Comparison of ENCODE assay signal across 14 mouse cellular contexts in the genomic region with DNA sequence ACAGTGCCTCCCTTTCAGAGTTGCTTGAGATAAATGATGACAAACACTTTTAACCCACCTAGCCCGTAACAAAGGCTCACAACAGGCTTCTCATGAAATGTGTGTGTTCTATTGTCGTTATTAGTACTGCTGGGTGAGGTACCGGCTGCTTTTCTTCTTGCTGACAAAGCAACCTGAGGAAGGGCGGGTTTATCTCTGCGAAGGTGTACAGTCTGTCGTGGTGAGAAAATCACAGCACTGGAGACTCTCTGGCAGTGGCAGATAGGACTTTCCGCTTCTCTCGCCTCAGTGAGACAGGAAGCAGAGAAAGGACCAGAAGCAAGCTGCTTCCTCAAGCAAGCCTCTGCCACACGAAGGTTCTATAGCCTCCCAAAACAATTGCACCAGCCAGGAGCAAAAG.
DNase-seq lines count a peak whose midpoint lies in the region; ATAC-seq and TF ChIP-seq lines count a peak whose summit lies in the region.
"Had no signal": no experiment of that assay in that cellular context is flagged by ENCODE, and none has a peak within 500 bp of the region (broad histone marks: within the 10 kb centered on the region; RNA-seq: fewer than 3 reads in every experiment).

No protein-coding gene starts in this region.

- intact Hi-C loops in heart, postnatal 10 days (cut with DNase I) = no loop called here

- H3K9me3 ChIP-seq in heart, embryonic 11.5 days (replicated peaks; ENCODE audit: control insufficient read depth, low read length) = no peaks in the 10 kb centered on the region; the same call in 1 of the 2 replicates
- no peaks in the 10 kb centered on the region for H3K9me3 ChIP-seq in kidney, embryonic 16.5 days (ENCODE audit: low read length)
- H3K9me3 ChIP-seq in hindbrain, embryonic 16.5 days (ENCODE audit: control insufficient read depth, low read length) = 0 out of 2 replicates have a peak, but pooled peaks cover 4% of the 10 kb centered on the region

- no peaks in the 10 kb centered on the region for H3K27me3 ChIP-seq in heart, embryonic 11.5 days (ENCODE audit: control insufficient read depth, insufficient read depth, low read length)
- H3K27me3 ChIP-seq in kidney, embryonic 16.5 days (ENCODE audit: insufficient read depth, low read length) = 0 out of 2 replicates have a peak, but pooled peaks cover 3% of the 10 kb centered on the region
- no peaks in the 10 kb centered on the region for H3K27me3 ChIP-seq in hindbrain, embryonic 16.5 days (replicated peaks; ENCODE audit: control insufficient read depth, insufficient read depth, low read length)
- H3K27me3 ChIP-seq: embryonic facial prominence, embryonic 12.5 days; neural tube, embryonic 12.5 days had no signal

- 62% methylated on average over 9 of the region's 9 CpGs for WGBS in heart, embryonic 11.5 days (ENCODE audit: insufficient replicate concordance)
- 35% methylated on average over 9 of the region's 9 CpGs for WGBS in kidney, embryonic 16.5 days
- WGBS in hindbrain, embryonic 16.5 days = 61% methylated on average over 9 of the region's 9 CpGs

- DNase-seq in heart, postnatal 10 days = no peak
- DNase-seq in kidney, adult 11 months = no peak
- peak; percentile 56 for DNase-seq in brain, embryonic 14.5 days (ENCODE audit: low read depth)
- no peak for DNase-seq in adrenal gland, adult 2 months
- DNase-seq: adrenal gland, adult 8-10 months; gastrocnemius, postnatal 14 days; kidney, postnatal 14 days; lung, postnatal 14 days had no signal

- no peak for TF ChIP-seq CTCF in brain, embryonic 14.5 days (IDR thresholded peaks at IDR 0.05; ENCODE audit: borderline replicate concordance, extremely low read depth, insufficient read depth, insufficient read length)

- H3K4me2 ChIP-seq in heart, embryonic 11.5 days = no peak overlapping the region
- H3K4me2 ChIP-seq in kidney, embryonic 16.5 days (replicated peaks; ENCODE audit: low read depth, low read length) = no peak overlapping the region
- no peak overlapping the region for H3K4me2 ChIP-seq in hindbrain, embryonic 16.5 days (ENCODE audit: low read length)
- H3K4me2 ChIP-seq: embryonic facial prominence, embryonic 12.5 days; neural tube, embryonic 12.5 days had no signal

- no peak overlapping the region for H3K9ac ChIP-seq in heart, embryonic 11.5 days (ENCODE audit: low read depth, low read length)
- no peak overlapping the region; the same call in 1 of the 2 replicates for H3K9ac ChIP-seq in kidney, embryonic 16.5 days (replicated peaks; ENCODE audit: low read length)
- H3K9ac ChIP-seq in hindbrain, embryonic 16.5 days (ENCODE audit: low read depth, low read length) = no peak overlapping the region
- H3K9ac ChIP-seq: embryonic facial prominence, embryonic 12.5 days; liver, embryonic 14.5 days; neural tube, embryonic 12.5 days had no signal

- H3K4me3 ChIP-seq in heart, embryonic 11.5 days (ENCODE audit: low read depth, low read length) = no peak overlapping the region
- no peak overlapping the region for H3K4me3 ChIP-seq in kidney, embryonic 16.5 days (ENCODE audit: low read length)
- no peak overlapping the region for H3K4me3 ChIP-seq in hindbrain, embryonic 16.5 days (ENCODE audit: low read length)
- H3K4me3 ChIP-seq: embryonic facial prominence, embryonic 12.5 days; neural tube, embryonic 12.5 days had no signal

- no peak for ATAC-seq in heart, embryonic 11.5 days (replicated peaks; ENCODE audit: insufficient number of reproducible peaks, low FRiP score, low TSS enrichment)
- no peak; the same call in none of the 2 replicates for ATAC-seq in kidney, embryonic 16.5 days (ENCODE audit: low FRiP score, low TSS enrichment)
- peak; percentile 35 for ATAC-seq in hindbrain, embryonic 16.5 days

- peak overlapping the region; percentile 31; the same call in 1 of the 2 replicates for H3K27ac ChIP-seq in heart, embryonic 11.5 days (ENCODE audit: low read depth, low read length)
- H3K27ac ChIP-seq in kidney, embryonic 16.5 days (ENCODE audit: low read length) = peak overlapping the region; percentile 16; the same call in 1 of the 2 replicates
- H3K27ac ChIP-seq in hindbrain, embryonic 16.5 days (ENCODE audit: low read depth, low read length) = no peak overlapping the region; the same call in 1 of the 2 replicates
- H3K27ac ChIP-seq: embryonic facial prominence, embryonic 12.5 days; liver, embryonic 14.5 days; neural tube, embryonic 12.5 days had no signal

- H3K36me3 ChIP-seq in heart, embryonic 11.5 days (ENCODE audit: control insufficient read depth, insufficient read depth, low read length) = no peaks in the 10 kb centered on the region
- H3K36me3 ChIP-seq in kidney, embryonic 16.5 days (ENCODE audit: insufficient read depth, low read length) = no peaks in the 10 kb centered on the region
- H3K36me3 ChIP-seq in hindbrain, embryonic 16.5 days (ENCODE audit: control insufficient read depth, insufficient read depth, low read length) = no peaks in the 10 kb centered on the region
- H3K36me3 ChIP-seq: embryonic facial prominence, embryonic 12.5 days; neural tube, embryonic 12.5 days had no signal

- no peak for TF ChIP-seq POLR2A in brain, embryonic 14.5 days (IDR thresholded peaks at IDR 0.05; ENCODE audit: borderline replicate concordance, extremely low read depth, insufficient read depth, insufficient read length, poor library complexity, severe bottlenecking)

- peaks cover 6% of the 10 kb centered on the region; the same call in 1 of the 2 replicates for H3K4me1 ChIP-seq in heart, embryonic 11.5 days (ENCODE audit: control insufficient read depth, insufficient read depth, low read length)
- peaks cover 3% of the 10 kb centered on the region; the same call in 1 of the 2 replicates for H3K4me1 ChIP-seq in kidney, embryonic 16.5 days (ENCODE audit: insufficient read depth, low read length)
- H3K4me1 ChIP-seq in hindbrain, embryonic 16.5 days (ENCODE audit: control insufficient read depth, insufficient read depth, low read depth, low read length) = peaks cover 5% of the 10 kb centered on the region; the same call in 1 of the 2 replicates
- H3K4me1 ChIP-seq: embryonic facial prominence, embryonic 12.5 days had no signal
